In the genomic region with DNA sequence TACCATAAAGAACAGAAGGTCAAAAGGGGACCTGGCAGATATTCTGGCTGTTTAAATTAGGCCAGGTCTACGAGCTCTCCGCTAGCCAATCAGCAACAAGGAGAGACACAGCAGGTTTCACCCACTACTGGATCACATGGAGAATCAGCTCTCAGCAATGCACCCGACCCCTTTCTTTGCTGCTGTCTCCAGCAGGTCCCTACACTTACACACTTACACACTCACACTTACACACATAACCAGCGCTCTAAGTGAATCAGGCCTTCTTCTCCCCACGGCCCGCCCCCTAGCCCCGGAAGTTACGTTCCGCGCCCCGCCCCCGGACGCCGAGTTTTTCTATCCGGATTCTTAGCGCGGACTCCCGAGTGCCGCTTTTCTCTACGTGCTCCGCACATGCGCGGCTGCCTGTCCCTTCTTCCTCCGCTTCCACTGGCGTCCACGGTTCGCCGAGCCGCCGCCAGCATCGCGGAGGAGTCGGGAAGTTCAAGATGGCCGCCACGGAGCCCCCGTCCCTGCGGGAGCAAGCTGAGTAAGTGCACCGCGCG, we compare ENCODE assay signal across 8 mouse cellular contexts. TPM values are rescaled to one million over a fixed set of nuclear protein-coding genes. Genes with fewer than 3 reads are reported as not detected.
DNase-seq lines count a peak whose midpoint lies in the region; ATAC-seq and TF ChIP-seq lines count a peak whose summit lies in the region.

Prpf4b (plus strand) TSS at position 137 of the 545 bp plus-strand sequence.

- H3K36me3 ChIP-seq in G1E (replicated peaks) = peaks cover 15% of the 10 kb centered on the region
- no peaks in the 10 kb centered on the region for H3K36me3 ChIP-seq in forebrain, embryonic 16.5 days (ENCODE audit: control insufficient read depth, insufficient read depth)
- peaks cover 5% of the 10 kb centered on the region; the same call in 1 of the 2 replicates for H3K36me3 ChIP-seq in lung, embryonic 14.5 days (ENCODE audit: insufficient read depth)
- H3K36me3 ChIP-seq in thymus, adult 2 months (ENCODE audit: control insufficient read depth, insufficient read depth, low read length) = no peaks in the 10 kb centered on the region

- under 1% methylated on average over 40 of the region's 40 CpGs for WGBS in forebrain, embryonic 16.5 days
- under 1% methylated on average over 40 of the region's 40 CpGs for WGBS in lung, embryonic 14.5 days
- under 1% methylated on average over 40 of the region's 40 CpGs for WGBS in olfactory bulb, adult 2 months
- under 1% methylated on average over 40 of the region's 40 CpGs for WGBS in thymus, adult 2 months

- H3K4me2 ChIP-seq in forebrain, embryonic 16.5 days (ENCODE audit: low read length) = peak within 1 kb of the TSS; percentile 86
- peak within 1 kb of the TSS; percentile 89 for H3K4me2 ChIP-seq in lung, embryonic 14.5 days

- peak within 1 kb of the TSS; percentile 96 for H3K4me3 ChIP-seq in G1E (ENCODE audit: low read depth, low read length)
- peak within 1 kb of the TSS; percentile 96 for H3K4me3 ChIP-seq in forebrain, embryonic 16.5 days (replicated peaks; ENCODE audit: low read length)
- peak within 1 kb of the TSS; percentile 98 for H3K4me3 ChIP-seq in layer of hippocampus, adult 2 months
- H3K4me3 ChIP-seq in lung, embryonic 14.5 days (ENCODE audit: low read depth, low read length) = peak within 1 kb of the TSS; percentile 97
- H3K4me3 ChIP-seq in olfactory bulb, adult 2 months (ENCODE audit: insufficient read depth, low read depth, low read length) = peak within 1 kb of the TSS; percentile 96
- peak within 1 kb of the TSS; percentile 96 for H3K4me3 ChIP-seq in thymus, adult 2 months (ENCODE audit: control insufficient read depth, insufficient read depth, low read length)

- H3K4me1 ChIP-seq in G1E (ENCODE audit: insufficient read depth, low read depth, low read length) = peaks cover 28% of the 10 kb centered on the region
- H3K4me1 ChIP-seq in forebrain, embryonic 16.5 days (replicated peaks; ENCODE audit: control insufficient read depth, insufficient read depth, low read length) = peaks cover 21% of the 10 kb centered on the region
- H3K4me1 ChIP-seq in lung, embryonic 14.5 days (ENCODE audit: insufficient read depth) = peaks cover 3% of the 10 kb centered on the region
- H3K4me1 ChIP-seq in olfactory bulb, adult 2 months (ENCODE audit: control insufficient read depth, insufficient read depth, low read length) = peaks cover 3% of the 10 kb centered on the region; the same call in 1 of the 2 replicates
- H3K4me1 ChIP-seq in thymus, adult 2 months (replicated peaks; ENCODE audit: control insufficient read depth, insufficient read depth, low read length) = 0 out of 2 replicates have a peak, but pooled peaks cover 3% of the 10 kb centered on the region

- H3K27me3 ChIP-seq in G1E (ENCODE audit: insufficient read depth, low read length) = no peaks in the 10 kb centered on the region
- H3K27me3 ChIP-seq in forebrain, embryonic 16.5 days (replicated peaks; ENCODE audit: control insufficient read depth, insufficient read depth, low read length) = no peaks in the 10 kb centered on the region
- no peaks in the 10 kb centered on the region for H3K27me3 ChIP-seq in lung, embryonic 14.5 days (ENCODE audit: insufficient read depth, low read length)
- H3K27me3 ChIP-seq in thymus, adult 2 months (ENCODE audit: control insufficient read depth, insufficient read depth, low read length) = no peaks in the 10 kb centered on the region

- H3K9ac ChIP-seq in forebrain, embryonic 16.5 days (replicated peaks; ENCODE audit: low read depth, low read length) = peak within 1 kb of the TSS; percentile 94
- peak within 1 kb of the TSS; percentile 98 for H3K9ac ChIP-seq in lung, embryonic 14.5 days

- no peaks in the 10 kb centered on the region for H3K9me3 ChIP-seq in G1E (replicated peaks)
- no peaks in the 10 kb centered on the region for H3K9me3 ChIP-seq in forebrain, embryonic 16.5 days (ENCODE audit: control insufficient read depth, low read length)
- no peaks in the 10 kb centered on the region for H3K9me3 ChIP-seq in lung, embryonic 14.5 days (ENCODE audit: low read depth, low read length)

- DNase-seq in G1E (ENCODE audit: low spot score) = peak; percentile 80
- peak; percentile 91 to 94 for DNase-seq in cerebellum, adult 18-20 months
- DNase-seq in heart, postnatal 36 days = peak; percentile 94 to 95
- peak; percentile 94 to 96 for DNase-seq in layer of hippocampus, adult 2 months (ENCODE audit: low spot score in 2 of 2)
- DNase-seq in lung, embryonic 14.5 days = peak; percentile 95
- peak; percentile 92 for DNase-seq in thymus, adult 2 months

- peak; percentile 82; the same call in 1 of the 2 replicates for TF ChIP-seq POLR2A in olfactory bulb, adult 2 months (IDR thresholded peaks at IDR 0.05; ENCODE audit: insufficient read depth, low read depth, low read length)
- TF ChIP-seq POLR2A in thymus, adult 2 months (IDR thresholded peaks at IDR 0.05; ENCODE audit: control insufficient read depth, extremely low read depth, insufficient read depth, low read length, poor library complexity) = peak; percentile 81

- no peak for TF ChIP-seq CTCF in G1E (IDR thresholded peaks at IDR 0.05; ENCODE audit: low read depth, low read length)
- TF ChIP-seq CTCF in layer of hippocampus, adult 2 months (conservative IDR thresholded peaks at IDR 0.05) = no peak
- no peak for TF ChIP-seq CTCF in lung, embryonic 14.5 days (IDR thresholded peaks at IDR 0.05; ENCODE audit: low read depth)
- TF ChIP-seq CTCF in olfactory bulb, adult 2 months (IDR thresholded peaks at IDR 0.05; ENCODE audit: insufficient read depth, low read depth, low read length) = no peak
- no peak for TF ChIP-seq CTCF in thymus, adult 2 months (IDR thresholded peaks at IDR 0.05; ENCODE audit: borderline replicate concordance, control insufficient read depth, extremely low read depth, insufficient read depth, low read length, poor library complexity)

- ATAC-seq in G1E (ENCODE audit: extremely low read depth, insufficient number of reproducible peaks, low FRiP score, poor library complexity, severe bottlenecking) = peak; percentile 24
- ATAC-seq in forebrain, embryonic 16.5 days = peak; percentile 82
- peak; percentile 71 for ATAC-seq in lung, embryonic 14.5 days (ENCODE audit: insufficient read depth)

- H3K27ac ChIP-seq in forebrain, embryonic 16.5 days (ENCODE audit: low read length) = peak within 1 kb of the TSS; percentile 93
- peak within 1 kb of the TSS; percentile 98 for H3K27ac ChIP-seq in layer of hippocampus, adult 2 months
- H3K27ac ChIP-seq in lung, embryonic 14.5 days (ENCODE audit: low read depth) = peak within 1 kb of the TSS; percentile 99
- H3K27ac ChIP-seq in olfactory bulb, adult 2 months (ENCODE audit: insufficient read depth, low read depth, low read length) = peak within 1 kb of the TSS; percentile 96
- H3K27ac ChIP-seq in thymus, adult 2 months (ENCODE audit: control insufficient read depth, insufficient read depth, low read length) = peak within 1 kb of the TSS; percentile 92

- intact Hi-C loops in heart, postnatal 36 days (cut with DNase I) = loop anchor here (10.0 kb wide), 2 partner anchors 830 to 940 kb away; no protein-coding TSS in a partner anchor

RNA-seq across cellular contexts. Expression of gene Prpf4b, which starts in this region (rescaled TPM):
- total RNA-seq in G1E (2014; fragmentation: Nextera tagmentation) (133 and 144 TPM in 2 replicates), G1E (2017) (108 and 136 TPM in 2 replicates)
- polyA plus RNA-seq in G1E (2012) = 23.7 and 36.0 TPM in 2 replicates
- 65.8 and 67.8 TPM in 2 replicates for polyA plus RNA-seq in forebrain, embryonic 16.5 days (2015; fragmentation: Nextera tagmentation; extraction: Ambion mirVana)
- total RNA-seq in heart, postnatal 36 days (2021) = 10 to 100 TPM; 33.5 to 38.0 TPM
- total RNA-seq in layer of hippocampus, adult 2 months (2021) = 10 to 100 TPM; 88.8 to 98.4 TPM
- polyA plus RNA-seq in lung, embryonic 14.5 days (2014; fragmentation: Nextera tagmentation; extraction: Ambion mirVana) = 81.3 and 83.5 TPM in 2 replicates
- 121 and 158 TPM in 2 replicates for polyA plus RNA-seq in olfactory bulb, adult 2 months (2012; ENCODE audit: insufficient read depth, insufficient read length, low replicate concordance, missing spikeins)
- polyA plus RNA-seq in thymus, adult 2 months (2012; rRNA removed) = 26.3 and 33.7 TPM in 2 replicates

Comparison
In these comparisons a context has a peak if more than half of its experiments do, and no peak if none do; other contexts are left out.
1. Peak in every context shown above with its lines: DNase-seq, ATAC-seq, H3K4me3 ChIP-seq and H3K27ac ChIP-seq.
2. ATAC-seq: peak in every context shown above with its lines; median percentile 82 in forebrain, embryonic 16.5 days; 71 in lung, embryonic 14.5 days; 24 in G1E.